Mouse (Mus musculus) cerebral cortex, adult 2 months (tissue): ENCODE measurements around the gene Rasgef1b.

ENCODE experiments used
- WGBS: fragments of 180-500 bp; shearing (Covaris S2); methylation state at CpG from one replicate; pipeline ENCODE4 v1.1.7; 2018; 5-methylcytosine and 5-hydroxymethylcytosine counted together

Gene Rasgef1b

GRCm38 (mm10) chr5:99602244-99603023 is 126.4 kb downstream of the Rasgef1b start:
- WGBS: 57% methylated on average over 10 of the region's 10 CpGs

GRCm38 (mm10) chr5:99599376-99599775 is 129.5 kb downstream of the Rasgef1b start:
- 53% methylated on average over 11 of the region's 11 CpGs for WGBS

- 42% methylated on average over 10 of the region's 10 CpGs for WGBS
Measured at GRCm38 (mm10) chr5:99598470-99599110, 130.3 kb downstream of the Rasgef1b start.

GRCm38 (mm10) chr5:99597701-99598100 is 131.2 kb downstream of the Rasgef1b start:
- 39% methylated on average over 7 of the region's 7 CpGs for WGBS

- WGBS: 89% methylated on average over 6 of the region's 6 CpGs
Measured at GRCm38 (mm10) chr5:99591348-99591747, 137.5 kb downstream of the Rasgef1b start.

- WGBS: 93% methylated on average over 4 of the region's 4 CpGs
Measured at GRCm38 (mm10) chr5:99590539-99590938, 138.3 kb downstream of the Rasgef1b start.

GRCm38 (mm10) chr5:99587994-99588393 is 140.9 kb downstream of the Rasgef1b start:
- 49% methylated on average over 5 of the region's 5 CpGs for WGBS

- 68% methylated on average over 4 of the region's 4 CpGs for WGBS
Measured at GRCm38 (mm10) chr5:99587589-99587988, 141.3 kb downstream of the Rasgef1b start.

GRCm38 (mm10) chr5:99586287-99586686 is 142.6 kb downstream of the Rasgef1b start:
- 79% methylated on average over 6 of the region's 6 CpGs for WGBS

GRCm38 (mm10) chr5:99585166-99585898 is 143.5 kb downstream of the Rasgef1b start:
- WGBS: 51% methylated on average over 5 of the region's 5 CpGs

- WGBS: 84% methylated on average over 9 of the region's 9 CpGs
Measured at GRCm38 (mm10) chr5:99584266-99584665, 144.6 kb downstream of the Rasgef1b start.

GRCm38 (mm10) chr5:99582055-99582454 is 146.8 kb downstream of the Rasgef1b start:
- 43% methylated on average over 5 of the region's 5 CpGs for WGBS

- 32% methylated on average over 4 of the region's 4 CpGs for WGBS
Measured at GRCm38 (mm10) chr5:99578692-99579091, 150.2 kb downstream of the Rasgef1b start.

- 74% methylated on average over 8 of the region's 8 CpGs for WGBS
Measured at GRCm38 (mm10) chr5:99575897-99576296, 153.0 kb downstream of the Rasgef1b start.

GRCm38 (mm10) chr5:99564501-99565323 is 164.2 kb downstream of the Rasgef1b start:
- WGBS: 63% methylated on average over 8 of the region's 8 CpGs

- WGBS: 91% methylated on average over 6 of the region's 6 CpGs
Measured at GRCm38 (mm10) chr5:99562096-99562495, 166.8 kb downstream of the Rasgef1b start.

- 59% methylated on average over 3 of the region's 3 CpGs for WGBS
Measured at GRCm38 (mm10) chr5:99559814-99560213, 169.1 kb downstream of the Rasgef1b start.

- WGBS: 94% methylated on average over 9 of the region's 9 CpGs
Measured at GRCm38 (mm10) chr5:99558231-99558630, 170.6 kb downstream of the Rasgef1b start.

GRCm38 (mm10) chr5:99552645-99553044 is 176.2 kb downstream of the Rasgef1b start:
- WGBS: 68% methylated on average over 7 of the region's 7 CpGs

- WGBS: 56% methylated on average over 6 of the region's 6 CpGs
Measured at GRCm38 (mm10) chr5:99544664-99545494, 184.0 kb downstream of the Rasgef1b start.
